Mouse (Mus musculus) ovary, adult 18-20 months (tissue): ENCODE measurements at regions not wholly inside any gene's neighbourhood (a gene's known extent, or its start where the extent isn't known, plus 50 kb on each side); places are given as distances from the start of the nearest gene placed in this dataset.

Source experiments
- DNase-seq: peaks from one replicate; pipeline ENCODE4 v3.0.0; 2022; ENCODE audit warnings: low spot score, mixed read lengths

DNA sequence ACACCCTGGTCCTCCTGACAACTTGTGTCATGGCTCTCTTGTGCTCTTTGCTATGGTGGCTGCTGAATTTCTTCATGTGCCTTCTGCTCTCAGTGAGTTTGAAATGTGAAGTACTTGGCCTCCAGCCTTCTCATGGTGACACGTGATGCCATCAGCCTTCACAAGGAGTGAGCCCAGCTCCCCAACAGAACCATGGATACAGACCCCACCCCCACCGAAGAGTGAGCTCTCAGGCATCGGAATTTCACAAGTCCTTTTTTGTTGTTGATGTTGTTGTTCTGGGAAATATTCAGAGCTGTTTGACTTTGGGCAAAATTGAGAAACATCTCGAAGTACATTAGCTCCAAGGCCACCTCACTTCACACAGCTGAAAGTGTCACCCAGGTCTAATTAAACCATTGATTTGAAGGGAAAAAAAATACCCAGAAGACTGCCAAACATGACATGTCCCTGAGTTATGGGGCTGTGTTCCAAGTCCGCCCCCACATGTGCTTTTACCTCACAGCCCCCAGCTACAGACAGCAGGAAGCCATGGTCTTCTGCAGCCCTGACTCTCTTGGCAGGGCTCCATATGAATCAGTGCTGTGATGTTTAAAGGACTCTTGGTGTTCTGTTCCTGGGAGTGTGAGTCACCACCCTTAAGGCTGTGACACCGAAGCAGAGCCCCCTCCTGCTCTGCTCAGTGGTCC, 205.2 kb upstream of the A230072I06Rik start:
- DNase-seq: peak; percentile 65

- DNase-seq: peak; percentile 12
These were observed 202.7 kb upstream of the A230072I06Rik start for GRCm38 (mm10) chr8:12075943-12076342.

DNA sequence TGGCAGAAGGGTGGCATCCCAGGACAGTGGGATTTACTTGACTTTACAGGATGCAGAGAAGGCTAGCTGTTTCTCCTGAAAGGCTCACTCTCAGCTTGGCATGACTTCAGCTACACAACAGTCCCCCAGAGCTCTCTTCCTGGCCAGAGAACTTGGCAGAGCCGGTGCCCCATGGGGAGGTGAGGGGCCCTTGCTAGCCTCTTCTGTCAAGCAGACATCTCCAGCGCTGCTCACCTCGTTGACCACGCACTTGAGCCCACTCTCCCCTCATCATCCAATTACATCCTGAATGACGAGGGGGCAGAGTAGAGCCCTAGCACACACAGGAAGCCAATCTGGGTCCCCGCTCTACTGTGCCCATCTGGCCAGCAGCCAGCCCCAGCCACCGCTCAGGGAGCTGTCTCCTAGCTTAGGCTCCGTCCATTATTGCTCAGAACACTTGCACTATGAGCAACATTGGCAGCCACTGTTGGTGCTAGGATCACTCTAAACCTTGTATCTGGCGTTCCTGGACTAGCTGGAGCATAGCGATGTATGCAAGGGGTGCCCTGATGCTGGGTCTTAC, 201.7 kb upstream of the A230072I06Rik start:
- DNase-seq: no peak

GRCm38 (mm10) chr8:12077896-12078295, 200.7 kb upstream of the A230072I06Rik start:
- no peak for DNase-seq

DNA sequence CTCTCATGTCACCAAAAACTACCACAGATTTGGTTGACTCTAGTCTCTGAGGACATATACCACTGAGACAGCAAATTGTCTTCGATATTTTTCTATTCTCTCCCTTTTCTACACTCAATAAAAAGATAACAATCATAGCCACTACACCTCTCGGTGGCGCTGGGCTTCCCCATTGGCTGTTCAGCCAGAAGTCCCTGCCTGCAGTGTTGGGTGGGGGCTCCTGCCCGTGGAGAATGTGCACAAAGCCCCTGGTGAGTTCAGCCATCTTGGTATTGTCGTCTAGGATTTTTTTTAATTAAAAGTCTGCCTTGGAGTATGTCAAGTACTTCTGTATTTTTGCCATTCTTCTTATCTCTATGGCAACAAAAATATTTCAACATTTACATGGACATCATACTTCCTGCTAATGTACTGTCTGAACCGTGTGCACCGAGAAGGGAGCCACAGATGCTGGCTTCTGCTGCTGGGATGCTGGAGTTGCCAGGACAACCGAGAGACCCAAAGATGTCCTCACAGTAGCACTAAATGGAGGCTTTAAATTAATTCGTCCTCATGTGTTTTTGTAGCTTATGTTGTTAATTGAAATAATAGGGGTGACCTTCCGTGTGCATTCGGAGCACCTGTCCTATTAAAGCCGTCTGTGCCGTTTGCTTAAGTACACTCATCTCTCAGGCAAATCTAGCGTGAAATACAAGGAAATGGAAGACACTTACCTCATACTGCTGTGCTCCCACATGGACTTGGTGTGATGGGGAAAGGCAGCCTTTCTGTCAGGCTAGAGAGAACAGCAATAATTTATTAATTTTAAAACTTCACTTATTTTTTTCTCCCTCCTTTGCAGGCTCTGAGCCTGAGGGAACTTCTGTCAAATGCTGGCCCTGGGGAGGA, 199.7 kb upstream of the A230072I06Rik start:
- no peak for DNase-seq

DNA sequence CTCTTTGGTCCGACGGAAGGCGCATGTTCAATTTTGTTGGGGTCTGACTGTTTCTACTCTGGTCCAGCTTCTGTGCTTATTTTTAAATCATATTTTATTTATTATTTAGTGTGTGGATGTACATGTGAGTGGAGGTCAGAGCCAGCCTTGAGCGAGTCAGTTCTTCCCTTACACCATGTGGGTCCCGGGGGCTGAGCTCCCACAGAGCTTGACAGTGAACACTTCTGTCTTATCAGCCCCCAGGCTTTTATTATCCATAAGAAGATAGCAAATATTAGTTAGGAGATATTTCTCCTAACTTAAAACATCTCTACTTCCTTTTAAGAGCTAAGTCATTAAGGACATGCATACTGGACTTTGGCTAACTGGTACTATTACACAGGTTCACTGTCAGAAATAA, 197.1 kb upstream of the A230072I06Rik start:
- DNase-seq: no peak

GRCm38 (mm10) chr8:12087192-12087800, 191.3 kb upstream of the A230072I06Rik start:
- DNase-seq: no peak

DNA sequence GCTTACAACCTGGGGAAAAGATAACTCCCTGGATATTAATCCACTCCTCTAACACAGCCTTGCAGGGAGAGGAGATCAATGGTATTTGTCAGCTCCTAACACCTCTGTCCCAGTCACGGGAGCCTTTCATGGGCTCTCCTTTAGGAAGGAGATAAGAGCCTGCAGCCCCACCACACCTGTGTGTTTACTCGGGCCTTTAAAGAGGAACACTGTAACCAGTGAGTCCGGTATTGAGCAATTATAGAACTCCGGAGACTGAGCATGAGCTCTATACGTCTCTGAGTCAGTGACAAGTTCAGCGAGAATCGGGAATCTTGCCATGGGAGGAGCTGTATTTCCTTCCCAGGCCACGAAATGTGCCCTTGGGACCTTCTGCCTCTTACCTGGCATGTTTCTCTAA, 178.5 kb upstream of the A230072I06Rik start:
- no peak for DNase-seq

DNA sequence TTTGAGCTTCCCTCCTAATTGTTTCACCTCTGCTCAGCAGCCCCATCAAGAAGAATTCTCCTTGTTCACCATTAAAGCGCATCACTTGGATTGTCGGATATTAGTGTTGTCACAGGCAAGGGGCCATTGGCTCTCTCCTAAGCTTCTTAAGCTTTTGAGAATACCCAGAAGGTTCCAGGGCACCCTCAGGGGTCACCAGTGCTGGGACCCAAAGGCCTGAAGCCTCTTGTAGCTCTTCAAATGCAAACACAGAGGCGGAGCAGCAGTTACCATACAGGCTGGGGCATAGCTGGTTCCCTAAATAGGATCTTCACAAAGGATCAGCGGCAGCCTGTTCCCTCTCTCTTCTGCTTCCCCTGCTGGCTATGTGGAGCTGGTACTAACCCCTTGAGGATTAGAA, 175.3 kb upstream of the A230072I06Rik start:
- DNase-seq: no peak

DNA sequence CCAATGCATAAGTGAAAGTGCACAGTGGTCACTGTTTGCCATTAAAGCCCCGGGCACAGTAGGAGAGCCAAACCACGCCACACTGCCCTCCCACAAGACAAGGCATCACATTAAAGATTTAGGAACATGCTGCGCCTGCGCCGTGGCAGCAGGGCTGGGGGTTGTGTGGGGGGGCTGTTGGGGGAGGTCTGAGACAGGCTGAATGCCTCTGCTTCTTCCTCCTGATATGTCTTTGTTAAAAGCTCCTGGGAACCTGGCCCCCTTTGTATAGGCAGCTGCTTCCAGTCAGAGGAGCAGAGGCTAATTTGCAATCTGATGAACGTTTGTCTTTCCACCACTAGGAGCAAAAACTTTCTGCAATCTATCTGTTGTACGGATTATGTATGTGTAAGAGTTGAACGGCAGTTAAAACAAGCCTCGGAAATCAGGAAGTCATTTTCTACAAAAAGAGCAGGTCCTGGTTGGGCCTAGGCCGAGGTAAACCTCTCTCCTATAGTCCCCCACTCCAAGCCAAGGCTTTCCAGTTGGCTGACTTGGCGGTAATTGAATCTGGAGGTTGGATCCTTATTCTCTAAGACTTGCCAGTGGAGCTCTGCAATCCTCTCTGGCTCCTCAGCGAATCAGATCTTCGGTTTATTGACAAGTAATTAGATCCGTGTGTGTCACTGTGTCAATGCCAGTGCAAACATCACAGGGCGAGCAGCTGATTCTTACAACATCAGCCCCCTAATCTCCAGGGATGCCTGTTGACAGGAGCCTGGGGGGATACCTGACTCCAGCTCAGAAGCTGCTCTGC, 173.3 kb upstream of the A230072I06Rik start:
- DNase-seq: no peak

DNA sequence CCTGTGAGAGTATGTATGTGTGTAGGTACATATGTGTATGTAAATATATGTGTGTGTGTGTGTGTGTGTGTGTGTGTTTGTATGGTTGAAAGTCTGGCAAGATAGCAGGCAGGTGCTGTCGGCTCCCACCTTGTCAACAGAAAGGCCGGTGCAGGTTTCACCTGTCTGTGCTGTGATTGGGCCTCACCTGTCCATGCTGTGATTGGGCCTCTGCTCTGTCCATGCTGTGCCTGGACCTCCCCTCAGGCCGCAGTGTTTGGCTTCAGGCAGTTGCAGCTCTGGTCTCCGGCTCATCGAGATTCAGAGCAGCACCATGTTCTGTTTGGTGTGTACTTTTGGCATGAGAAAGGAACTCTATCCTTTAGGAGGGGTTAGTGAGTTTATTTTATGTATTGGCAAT, 170.0 kb upstream of the A230072I06Rik start:
- no peak for DNase-seq

DNA sequence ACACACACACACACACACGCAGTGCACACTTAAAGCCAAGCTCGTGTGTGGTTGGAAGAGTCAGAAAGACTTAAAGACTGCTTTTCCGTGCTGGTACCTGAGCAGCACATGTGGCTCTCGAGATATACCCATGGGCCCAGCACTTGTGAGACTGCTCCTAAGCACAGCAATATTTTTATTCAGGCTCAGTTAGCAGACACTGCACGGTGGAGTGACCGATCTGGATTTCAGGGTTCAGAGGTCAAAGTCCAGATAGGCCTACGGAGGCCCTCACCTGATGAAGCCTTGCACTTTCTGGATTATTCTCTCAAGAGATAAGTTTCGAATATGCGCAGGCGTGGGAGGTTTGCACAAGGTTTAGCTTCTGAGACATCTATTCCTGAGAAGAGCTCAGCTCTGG, 167.0 kb upstream of the A230072I06Rik start:
- DNase-seq: no peak

DNA sequence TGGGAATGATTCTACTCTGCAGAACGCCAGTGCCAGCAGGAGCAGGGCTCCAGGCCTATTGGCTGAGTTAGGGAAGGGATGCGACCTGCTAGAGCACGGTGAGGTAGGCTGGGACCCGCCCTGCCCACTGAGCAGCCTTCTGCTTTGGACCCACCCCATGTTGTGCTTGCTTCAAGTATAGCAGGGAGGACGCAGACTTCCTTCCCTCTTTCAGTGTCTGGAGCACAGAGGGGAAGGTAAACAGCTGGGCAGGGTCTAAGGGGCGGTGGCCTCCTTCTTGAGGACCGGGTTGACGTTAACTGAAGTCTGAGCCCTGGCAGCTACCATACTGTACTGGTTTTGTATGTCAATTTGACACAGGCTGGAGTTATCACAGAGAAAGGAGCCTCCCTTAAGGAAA, 165.6 kb upstream of the A230072I06Rik start:
- no peak for DNase-seq

- no peak for DNase-seq
These were observed 152.1 kb upstream of the A230072I06Rik start for GRCm38 (mm10) chr8:12126374-12127001.

DNA sequence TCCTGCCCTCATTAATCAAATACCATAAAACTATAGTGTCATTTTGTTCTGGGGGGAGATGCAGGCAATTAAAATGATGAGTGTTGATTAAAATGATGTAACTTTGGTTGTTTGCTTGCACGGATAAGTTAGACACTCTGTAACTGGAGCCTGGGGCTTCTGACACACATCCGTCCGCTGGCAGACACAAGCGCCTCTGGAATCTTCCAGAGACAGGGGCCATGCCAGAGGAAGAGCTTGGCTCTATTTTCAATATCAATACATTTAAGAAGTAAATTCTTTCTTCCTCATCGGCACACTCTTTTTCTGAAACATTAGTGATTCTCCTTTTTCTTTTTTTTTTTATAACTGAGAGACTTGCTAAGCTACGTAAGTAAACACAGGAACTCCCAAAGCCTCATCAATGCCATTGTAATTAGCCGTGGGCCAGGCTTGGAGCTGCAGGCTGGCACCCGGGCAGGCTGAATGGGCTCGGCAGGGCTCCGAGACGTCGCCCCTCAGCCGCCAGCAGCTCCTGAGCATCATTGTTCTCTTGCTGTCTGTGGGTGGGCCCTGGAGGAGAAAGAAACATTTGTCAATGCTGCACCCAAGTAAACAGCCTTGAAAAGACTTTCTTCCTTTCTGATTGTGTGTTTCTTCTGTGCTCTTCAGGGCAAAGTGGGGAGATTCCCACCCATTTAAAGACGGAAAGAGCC, 151.4 kb upstream of the A230072I06Rik start:
- DNase-seq: no peak

- no peak for DNase-seq
These were observed 150.7 kb upstream of the A230072I06Rik start for GRCm38 (mm10) chr8:12127801-12128490.

GRCm38 (mm10) chr8:12130591-12130990, 148.0 kb upstream of the A230072I06Rik start:
- no peak for DNase-seq

DNA sequence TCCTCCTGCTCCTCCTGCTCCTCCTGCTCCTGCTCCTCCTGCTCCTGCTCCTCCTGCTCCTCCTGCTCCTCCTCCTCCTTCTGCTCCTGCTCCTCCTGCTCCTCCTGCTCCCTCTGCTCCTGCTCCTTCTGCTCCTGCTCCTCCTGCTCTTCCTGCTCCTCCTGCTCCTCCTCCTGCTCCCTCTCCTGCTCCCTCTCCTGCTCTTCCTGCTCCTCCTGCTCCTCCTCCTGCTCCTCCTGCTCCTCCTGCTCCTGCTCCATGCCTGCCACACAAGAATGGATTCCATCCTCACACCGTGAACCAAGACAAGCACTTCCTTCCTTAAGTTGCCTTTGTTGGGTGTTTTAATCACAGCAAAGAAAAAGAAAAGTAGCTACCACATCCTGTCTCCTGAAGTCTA, 144.4 kb upstream of the A230072I06Rik start:
- no peak for DNase-seq

DNA sequence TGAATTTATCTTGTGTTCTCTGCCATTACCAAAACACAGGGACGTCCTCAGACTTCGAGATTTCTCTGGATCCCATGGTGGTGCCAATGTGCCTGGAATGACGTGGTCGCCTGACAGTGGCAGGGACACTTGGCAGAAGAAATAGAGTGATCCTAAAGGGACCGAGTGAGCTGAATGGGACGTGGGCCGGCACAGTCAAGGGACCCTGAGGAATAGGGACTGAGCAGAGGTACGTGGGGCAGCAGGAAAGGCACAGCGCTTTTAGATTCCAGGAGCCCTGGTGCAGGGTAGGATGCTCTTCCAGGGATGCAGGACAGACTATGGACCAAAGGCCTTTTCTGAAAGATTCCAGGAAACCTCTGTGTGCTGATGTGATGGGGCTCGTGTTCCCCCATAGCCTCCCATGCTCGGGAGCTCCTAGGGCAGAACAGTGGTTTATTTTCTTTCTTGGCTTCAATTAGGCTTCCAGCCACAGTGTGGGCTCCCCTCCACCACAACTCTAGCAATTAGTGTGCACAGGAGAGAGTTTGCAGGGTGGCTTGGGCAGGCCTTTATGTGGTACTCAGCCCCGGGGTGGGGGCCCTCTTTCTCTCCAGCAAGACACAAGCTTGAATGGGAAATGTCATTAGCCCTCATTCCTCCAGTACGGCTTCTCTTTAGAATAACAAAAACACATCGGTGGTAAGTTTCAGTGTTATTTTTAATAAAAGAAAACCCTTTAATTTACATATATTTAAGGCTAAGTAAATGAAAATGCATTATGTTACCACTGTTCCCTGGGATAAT, 143.0 kb upstream of the A230072I06Rik start:
- no peak for DNase-seq

- DNase-seq: no peak
These were observed 142.5 kb upstream of the A230072I06Rik start for GRCm38 (mm10) chr8:12136178-12136455.
